Mouse (Mus musculus): ENCODE data around the gene Nab1. TPM values are rescaled to one million over a fixed set of nuclear protein-coding genes. Genes with fewer than 3 reads are reported as not detected.

Nab1 gene
- total RNA-seq, 2 experiments from 2014 or later: 24.5 TPM

DNA sequence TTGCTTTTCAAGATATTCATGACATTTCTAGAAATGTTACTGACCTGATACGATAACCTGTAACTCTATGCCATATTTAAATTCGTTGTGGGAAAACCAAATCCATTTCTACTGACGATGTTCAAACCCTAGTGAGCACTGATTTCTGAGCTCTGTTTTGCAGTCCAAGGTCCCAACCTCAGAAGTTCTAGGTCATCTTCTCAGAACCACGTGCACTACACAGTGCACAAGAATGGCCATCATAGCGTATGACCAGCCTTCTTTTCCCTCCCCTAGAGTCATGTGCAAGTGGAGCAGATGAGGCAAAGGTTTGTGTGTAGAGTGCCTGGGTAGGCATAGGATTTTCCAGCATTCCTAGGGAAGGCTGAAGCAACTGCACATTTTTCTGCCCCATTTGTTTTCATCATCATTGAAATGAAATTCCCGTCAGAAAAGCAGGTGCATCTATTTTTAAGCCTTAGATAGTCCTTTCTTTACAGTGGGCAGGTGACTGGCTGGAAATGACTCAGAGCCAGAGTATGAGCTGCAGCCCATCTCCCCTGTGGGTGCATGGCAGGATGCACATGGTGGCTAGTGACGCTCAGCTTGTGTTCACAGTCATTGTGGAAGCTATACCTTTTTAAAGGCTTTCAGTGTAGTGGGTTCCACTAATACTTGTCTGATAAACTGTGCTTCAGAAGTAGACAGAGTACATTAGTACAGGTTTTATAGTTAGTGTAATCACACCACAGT, 81.2 kb downstream of the Nab1 start:
- DNase-seq (ENCODE audit: extremely low spot score in 1 of 2, low spot score in 1 of 2): no peak

Other genes with a start within 250 kb of the Nab1 start
- 1 to 10 TPM; 2.6 to 4.6 TPM for gene Nemp2, start 130.0 kb upstream of the Nab1 start, total RNA-seq (2021)
- 10 to 100 TPM; 71.1 to 75.3 TPM for gene Mfsd6, start 226.8 kb upstream of the Nab1 start, total RNA-seq (2021)